Mouse (Mus musculus) heart, adult 2 months (tissue): ENCODE data around the gene Celf1.

Experiments used
- CTCF ChIP-seq: fragments of 200-600 bp; IDR thresholded peaks from 2 replicates; pipeline ENCODE4 v1.8.1; 2022; ENCODE audit warnings: antibody characterized with exemption, mild to moderate bottlenecking, moderate library complexity
- EP300 ChIP-seq: fragments of 200-500 bp; IDR thresholded peaks from 2 replicates; pipeline ENCODE4 v1.6.1; 2011; ENCODE audit warnings: low read depth, low read length, control low read depth; ENCODE audit not compliant: insufficient read depth

- no peak for TF ChIP-seq EP300
- TF ChIP-seq CTCF: no peak
These were observed 28.5 kb upstream of the Celf1 start for GRCm38 (mm10) chr2:90911668-90912067.
